Comparison of ENCODE assay signal across 21 mouse cellular contexts in the genomic region with DNA sequence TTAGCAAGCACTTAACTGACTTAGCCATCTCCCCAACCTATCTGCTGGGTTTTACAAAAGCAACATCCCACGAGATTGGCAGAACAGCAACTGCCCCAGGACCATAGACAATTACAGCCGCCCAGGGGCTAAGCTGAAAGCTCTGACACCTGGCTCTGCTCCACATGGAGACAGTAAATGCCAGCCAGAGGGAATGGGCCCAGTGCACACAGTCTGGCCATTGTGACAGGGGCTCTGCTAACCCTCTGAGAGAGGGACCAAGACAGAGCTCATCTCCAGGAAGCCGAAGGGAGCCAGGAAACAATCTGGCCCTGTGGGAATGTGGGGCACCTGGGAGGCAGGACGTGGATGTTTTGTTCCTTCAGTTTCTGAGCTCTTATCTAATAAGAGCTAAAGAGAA. TPM values are rescaled to one million over a fixed set of nuclear protein-coding genes. Genes with fewer than 3 reads are reported as not detected.
DNase-seq lines count a peak whose midpoint lies in the region; ATAC-seq lines count a peak whose summit lies in the region.
"Had no signal": no experiment of that assay in that cellular context is flagged by ENCODE, and none has a peak within 500 bp of the region (broad histone marks: within the 10 kb centered on the region; RNA-seq: fewer than 3 reads in every experiment).

No protein-coding gene starts in this region.

- H3K4me1 ChIP-seq in forebrain, embryonic 13.5 days: peaks cover 8% of the 10 kb centered on the region
- peaks cover 12% of the 10 kb centered on the region; the same call in 1 of the 2 replicates for H3K4me1 ChIP-seq in forebrain, embryonic 12.5 days
- H3K4me1 ChIP-seq in neural tube, embryonic 14.5 days (ENCODE audit: control insufficient read depth, insufficient read depth, low read length): peaks cover 9% of the 10 kb centered on the region; the same call in 1 of the 2 replicates
- H3K4me1 ChIP-seq in midbrain, embryonic 13.5 days (replicated peaks): peaks cover 16% of the 10 kb centered on the region
- H3K4me1 ChIP-seq: megakaryocyte, embryonic 14.5 days had no signal

- H3K27ac ChIP-seq in forebrain, embryonic 13.5 days: peak overlapping the region; percentile 31; the same call in 1 of the 2 replicates
- H3K27ac ChIP-seq in forebrain, embryonic 12.5 days: no peak overlapping the region
- H3K27ac ChIP-seq in neural tube, embryonic 14.5 days (ENCODE audit: low read depth, low read length): peak overlapping the region; percentile 28; the same call in 1 of the 2 replicates
- peak overlapping the region; percentile 61 for H3K27ac ChIP-seq in midbrain, embryonic 13.5 days
- H3K27ac ChIP-seq: embryonic facial prominence, embryonic 10.5 days; left cerebral cortex, adult 2 months; limb, embryonic 12.5 days; liver, embryonic 12.5 days; stomach, postnatal 0 days had no signal

- no peak overlapping the region for H3K4me3 ChIP-seq in forebrain, embryonic 13.5 days
- H3K4me3 ChIP-seq in forebrain, embryonic 12.5 days (replicated peaks): no peak overlapping the region
- H3K4me3 ChIP-seq in neural tube, embryonic 14.5 days (ENCODE audit: low read depth, low read length): no peak overlapping the region
- no peak overlapping the region for H3K4me3 ChIP-seq in midbrain, embryonic 13.5 days (replicated peaks)
- H3K4me3 ChIP-seq: embryonic facial prominence, embryonic 10.5 days; heart, embryonic 12.5 days; left cerebral cortex, adult 2 months; limb, embryonic 12.5 days; liver, embryonic 12.5 days; megakaryocyte, embryonic 14.5 days; myocyte had no signal

- H3K9me3 ChIP-seq in forebrain, embryonic 13.5 days (replicated peaks): no peaks in the 10 kb centered on the region
- no peaks in the 10 kb centered on the region for H3K9me3 ChIP-seq in forebrain, embryonic 12.5 days
- no peaks in the 10 kb centered on the region for H3K9me3 ChIP-seq in neural tube, embryonic 14.5 days (ENCODE audit: control insufficient read depth, low read length)
- no peaks in the 10 kb centered on the region; the same call in 1 of the 2 replicates for H3K9me3 ChIP-seq in midbrain, embryonic 13.5 days
- H3K9me3 ChIP-seq: embryonic facial prominence, embryonic 10.5 days; limb, embryonic 12.5 days; liver, embryonic 12.5 days had no signal

- no peaks in the 10 kb centered on the region for H3K27me3 ChIP-seq in forebrain, embryonic 13.5 days
- H3K27me3 ChIP-seq in forebrain, embryonic 12.5 days: no peaks in the 10 kb centered on the region
- no peaks in the 10 kb centered on the region for H3K27me3 ChIP-seq in neural tube, embryonic 14.5 days (ENCODE audit: control insufficient read depth, insufficient read depth, low read length)
- no peaks in the 10 kb centered on the region for H3K27me3 ChIP-seq in midbrain, embryonic 13.5 days
- H3K27me3 ChIP-seq: heart, embryonic 12.5 days; limb, embryonic 12.5 days had no signal

- no peak overlapping the region for H3K4me2 ChIP-seq in forebrain, embryonic 13.5 days
- no peak overlapping the region for H3K4me2 ChIP-seq in forebrain, embryonic 12.5 days
- no peak overlapping the region for H3K4me2 ChIP-seq in neural tube, embryonic 14.5 days (ENCODE audit: low read depth, low read length)
- H3K4me2 ChIP-seq in midbrain, embryonic 13.5 days (replicated peaks): no peak overlapping the region
- H3K4me2 ChIP-seq: heart, embryonic 12.5 days; limb, embryonic 12.5 days; liver, embryonic 12.5 days had no signal

- 45% methylated on average over 4 of the region's 4 CpGs for WGBS in forebrain, embryonic 13.5 days
- WGBS in forebrain, embryonic 12.5 days: 55% methylated on average over 4 of the region's 4 CpGs
- 35% methylated on average over 4 of the region's 4 CpGs for WGBS in neural tube, embryonic 14.5 days
- WGBS in midbrain, embryonic 13.5 days: 36% methylated on average over 4 of the region's 4 CpGs

- no peak for DNase-seq in neural tube, embryonic 10.5 days (ENCODE audit: extremely low spot score, low spot score)
- DNase-seq in adrenal gland, postnatal 14 days: no peak
- no peak for DNase-seq in right cerebral cortex, postnatal 36 days (ENCODE audit: low spot score in 2 of 2)
- DNase-seq: cerebellum, adult 2 months; lung, adult 2 months; right cerebral cortex, postnatal 25 days; thymus, postnatal 14 days had no signal

- no peaks in the 10 kb centered on the region for H3K36me3 ChIP-seq in forebrain, embryonic 13.5 days (ENCODE audit: poor library complexity, severe bottlenecking)
- no peaks in the 10 kb centered on the region for H3K36me3 ChIP-seq in forebrain, embryonic 12.5 days (replicated peaks)
- no peaks in the 10 kb centered on the region for H3K36me3 ChIP-seq in neural tube, embryonic 14.5 days (ENCODE audit: control insufficient read depth, insufficient read depth, low read length)
- no peaks in the 10 kb centered on the region for H3K36me3 ChIP-seq in midbrain, embryonic 13.5 days
- H3K36me3 ChIP-seq: embryonic facial prominence, embryonic 10.5 days; G1E; heart, embryonic 12.5 days; limb, embryonic 12.5 days; liver, embryonic 12.5 days had no signal

- ATAC-seq in forebrain, embryonic 13.5 days: no peak
- no peak for ATAC-seq in forebrain, embryonic 12.5 days (ENCODE audit: low FRiP score)
- ATAC-seq in neural tube, embryonic 14.5 days (ENCODE audit: low read depth): no peak
- 0 out of 2 replicates have a peak, but pooled peaks have one; percentile 65 for ATAC-seq in midbrain, embryonic 13.5 days
- ATAC-seq in frontal cortex, adult (ENCODE audit: low TSS enrichment): no peak
- ATAC-seq: liver, embryonic 12.5 days had no signal

- H3K9ac ChIP-seq in forebrain, embryonic 13.5 days: no peak overlapping the region
- no peak overlapping the region for H3K9ac ChIP-seq in forebrain, embryonic 12.5 days
- H3K9ac ChIP-seq in neural tube, embryonic 14.5 days (replicated peaks; ENCODE audit: low read depth, low read length): no peak overlapping the region
- H3K9ac ChIP-seq in midbrain, embryonic 13.5 days (replicated peaks): no peak overlapping the region
- H3K9ac ChIP-seq: heart, embryonic 12.5 days; limb, embryonic 12.5 days; liver, embryonic 12.5 days had no signal

RNA-seq across cellular contexts. Expression of a gene that starts 13.6 kb away (rescaled TPM):
- polyA plus RNA-seq in forebrain, embryonic 13.5 days (2015; fragmentation: Nextera tagmentation; extraction: Ambion mirVana): 19.6 and 23.4 TPM in 2 replicates
- polyA plus RNA-seq in forebrain, embryonic 12.5 days (2016; fragmentation: Nextera tagmentation; extraction: Ambion mirVana): 17.1 and 20.0 TPM in 2 replicates
- polyA plus RNA-seq in neural tube, embryonic 14.5 days (2014; fragmentation: Nextera tagmentation; extraction: Ambion mirVana): 36.9 and 39.8 TPM in 2 replicates
- polyA plus RNA-seq in midbrain, embryonic 13.5 days (2015; fragmentation: Nextera tagmentation; extraction: Ambion mirVana): 21.9 and 24.2 TPM in 2 replicates
- 14.3 TPM in 2 replicates for total RNA-seq in adrenal gland, postnatal 14 days (2021)
- total RNA-seq: G1E had no signal
- polyA plus RNA-seq: G1E had no signal

RNA-seq across cellular contexts. Expression of a gene that starts 46.6 kb away (rescaled TPM):
- 8.4 and 8.8 TPM in 2 replicates for polyA plus RNA-seq in forebrain, embryonic 13.5 days (2015; fragmentation: Nextera tagmentation; extraction: Ambion mirVana)
- polyA plus RNA-seq in forebrain, embryonic 12.5 days (2016; fragmentation: Nextera tagmentation; extraction: Ambion mirVana): 8.7 and 10.0 TPM in 2 replicates
- polyA plus RNA-seq in neural tube, embryonic 14.5 days (2014; fragmentation: Nextera tagmentation; extraction: Ambion mirVana): 8.1 and 9.5 TPM in 2 replicates
- 8.5 and 8.7 TPM in 2 replicates for polyA plus RNA-seq in midbrain, embryonic 13.5 days (2015; fragmentation: Nextera tagmentation; extraction: Ambion mirVana)
- total RNA-seq in adrenal gland, postnatal 14 days (2021): 3.3 and 3.6 TPM in 2 replicates
- polyA plus RNA-seq: G1E, myocyte had no signal
